Mouse (Mus musculus): ENCODE results near the gene Fsd1.

DNA sequence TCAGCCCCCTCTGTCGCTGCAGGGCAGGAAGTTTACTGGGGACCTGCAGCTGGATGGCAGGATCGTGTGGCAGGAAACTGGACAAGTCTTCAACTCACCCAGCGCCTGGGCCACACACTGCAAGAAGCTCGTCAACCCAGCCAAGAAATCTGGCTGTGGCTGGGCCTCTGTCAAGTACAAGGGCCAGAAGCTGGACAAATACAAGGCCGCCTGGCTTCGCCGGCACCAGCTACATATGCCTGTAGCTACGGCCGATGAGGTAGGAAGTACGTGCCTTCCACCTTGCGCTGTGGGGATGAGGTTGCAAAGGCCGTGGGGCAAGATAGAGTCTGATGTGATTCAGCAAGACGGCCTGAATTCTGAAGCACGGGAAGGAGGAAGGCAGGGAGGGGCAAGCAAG, 23.9 kb downstream of the Fsd1 start:
- no peak for TF ChIP-seq EP300 (IDR thresholded peaks at IDR 0.05; ENCODE audit: insufficient read depth, low read depth, low read length)
- no peak for TF ChIP-seq CTCF (IDR thresholded peaks at IDR 0.05)

Data from heart, adult 2 months (tissue).